Mouse (Mus musculus) limb, embryonic 14.5 days (tissue): ENCODE measurements around the gene Wt1. TPM values are rescaled to one million over a fixed set of nuclear protein-coding genes. Genes with fewer than 3 reads are reported as not detected.

Experiments used
- ATAC-seq: fragments of 200-750 bp; cut with Nextera tagmentation; 2 replicates; pipeline ENCODE4 v1.8.0; 2017; ENCODE audit warnings: low read depth, moderate number of reproducible peaks, moderate TSS enrichment; ENCODE audit not compliant: low FRiP score
- DNase-seq: peaks from one replicate; pipeline ENCODE4 v3.0.0-alpha.2; 2015; ENCODE audit warnings: low spot score
- H3K27ac ChIP-seq: fragments of 300-500 bp; sonication (generic); replicated peaks from 2 replicates; pipeline ENCODE4 v1.5.1; 2014; ENCODE audit warnings: low read depth, mild to moderate bottlenecking, low read length, moderate library complexity, mixed read lengths
- H3K27me3 ChIP-seq: fragments of 300-500 bp; sonication (generic); 2 replicates; pipeline ENCODE4 v1.6.1; 2014; ENCODE audit warnings: low read length, mixed read lengths; ENCODE audit not compliant: control insufficient read depth, insufficient read depth
- H3K36me3 ChIP-seq: fragments of 300-500 bp; sonication (generic); 2 replicates; pipeline ENCODE4 v1.6.1; 2014; ENCODE audit warnings: mild to moderate bottlenecking, low read length, moderate library complexity, mixed read lengths; ENCODE audit not compliant: control insufficient read depth, insufficient read depth
- H3K4me1 ChIP-seq: fragments of 300-500 bp; sonication (generic); 2 replicates; pipeline ENCODE4 v1.6.1; 2014; ENCODE audit warnings: antibody characterized with exemption, low read length, mixed read lengths; ENCODE audit not compliant: control insufficient read depth, insufficient read depth
- H3K4me2 ChIP-seq: fragments of 300-500 bp; sonication (generic); replicated peaks from 2 replicates; pipeline ENCODE4 v1.6.1; 2014; ENCODE audit warnings: low read depth, mild to moderate bottlenecking, low read length, moderate library complexity; ENCODE audit not compliant: severe bottlenecking
- H3K4me3 ChIP-seq: fragments of 300-500 bp; sonication (generic); replicated peaks from 2 replicates; pipeline ENCODE4 v1.5.1; 2014; ENCODE audit warnings: low read length
- H3K9ac ChIP-seq: fragments of 300-500 bp; sonication (generic); 2 replicates; pipeline ENCODE4 v1.6.1; 2014; ENCODE audit warnings: mild to moderate bottlenecking, low read depth, low read length, moderate library complexity; ENCODE audit not compliant: severe bottlenecking
- H3K9me3 ChIP-seq: fragments of 300-500 bp; sonication (generic); 2 replicates; pipeline ENCODE4 v1.6.1; 2016; ENCODE audit warnings: low read length; ENCODE audit not compliant: control insufficient read depth
- POLR2A ChIP-seq: fragments of 200-500 bp; IDR thresholded peaks from 2 replicates; pipeline ENCODE4 v1.8.0; 2012; ENCODE audit warnings: inconsistent platforms, mild to moderate bottlenecking, moderate library complexity, borderline replicate concordance; ENCODE audit not compliant: insufficient read depth, insufficient read length; ENCODE audit errors: extremely low read depth
- WGBS: fragments of 180-500 bp; shearing (Covaris S2); extraction: QIAGEN DNeasy Blood & Tissue Kit; methylation state at CpG from one replicate; pipeline ENCODE4 v1.1.7; 2014; 5-methylcytosine and 5-hydroxymethylcytosine counted together
- polyA plus RNA-seq, 2 experiments: library from polyadenylated mRNA; depleted of rRNA in 1 of 2; stranded (reverse) in 1 of 2; unstranded in 1 of 2; fragments of >200 nt; fragmentation: Nextera tagmentation in 1 of 2; extraction: Ambion mirVana in 1 of 2; gene quantifications; 2 replicates each; pipeline versions ENCODE4 v1.2.1 to v1.2.3; 2012 to 2014

Gene Wt1
- polyA plus RNA-seq, 2 experiments = 0.22 to 1.3 TPM

GRCm38 (mm10) chr2:105134296-105134695, 8.0 kb downstream of the Wt1 start:
- under 1% methylated on average over 19 of the region's 19 CpGs for WGBS
- H3K9ac ChIP-seq = no peak overlapping the region
- no peaks in the 10 kb centered on the region for H3K4me1 ChIP-seq
- H3K36me3 ChIP-seq = no peaks in the 10 kb centered on the region
- no peak overlapping the region for H3K4me3 ChIP-seq
- H3K4me2 ChIP-seq = no peak overlapping the region
- H3K9me3 ChIP-seq = no peaks in the 10 kb centered on the region
- H3K27me3 ChIP-seq = peaks cover 95% of the 10 kb centered on the region
- DNase-seq = no peak
- no peak for ATAC-seq
- no peak for TF ChIP-seq POLR2A
- H3K27ac ChIP-seq = no peak overlapping the region

GRCm38 (mm10) chr2:105139471-105139870, 13.1 kb downstream of the Wt1 start:
- Histone ChIP-seq H3K4me2 (no peak overlapping the region), H3K27me3 (peaks cover 50% of the 10 kb centered on the region), H3K9ac (no peak overlapping the region), H3K9me3 (no peaks in the 10 kb centered on the region), H3K4me1 (0 out of 2 replicates have a peak, but pooled peaks cover 3% of the 10 kb centered on the region), H3K27ac (no peak overlapping the region), H3K36me3 (no peaks in the 10 kb centered on the region), H3K4me3 (no peak overlapping the region)
- no peak for TF ChIP-seq POLR2A
- WGBS = 69% methylated on average over 7 of the region's 7 CpGs
- DNase-seq (no peak), ATAC-seq (no peak)

GRCm38 (mm10) chr2:105141371-105141770, 15.0 kb downstream of the Wt1 start:
- ATAC-seq (no peak), DNase-seq (no peak)
- Histone ChIP-seq H3K9ac (no peak overlapping the region), H3K36me3 (no peaks in the 10 kb centered on the region), H3K4me2 (no peak overlapping the region), H3K27me3 (peaks cover 32% of the 10 kb centered on the region), H3K27ac (no peak overlapping the region), H3K4me1 (0 out of 2 replicates have a peak, but pooled peaks cover 3% of the 10 kb centered on the region), H3K4me3 (no peak overlapping the region), H3K9me3 (no peaks in the 10 kb centered on the region)
- TF ChIP-seq POLR2A = no peak
- 34% methylated on average over 7 of the region's 7 CpGs for WGBS

DNA sequence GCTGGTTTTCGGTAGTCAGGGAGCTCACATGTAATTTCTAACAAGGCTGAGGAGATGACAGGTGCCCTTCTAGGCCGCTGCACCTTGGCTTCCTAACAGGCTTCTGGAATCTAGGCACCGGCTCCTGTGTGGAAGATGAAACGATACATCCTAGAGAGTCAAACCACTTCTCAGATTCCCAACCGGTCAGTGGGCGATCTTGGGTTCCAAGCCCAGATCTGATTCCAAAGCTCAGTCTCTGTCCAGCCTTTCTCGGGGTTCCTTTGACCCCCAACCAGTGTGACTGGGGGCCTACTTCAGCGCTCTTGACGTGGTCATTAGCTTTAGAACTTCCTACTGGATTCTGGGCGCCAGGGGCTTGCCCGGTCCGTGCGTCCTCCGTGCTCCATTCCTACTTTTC, 17.4 kb downstream of the Wt1 start:
- H3K4me1 ChIP-seq = 0 out of 2 replicates have a peak, but pooled peaks cover 3% of the 10 kb centered on the region
- no peak overlapping the region for H3K27ac ChIP-seq
- no peak overlapping the region for H3K4me2 ChIP-seq
- peaks cover 8% of the 10 kb centered on the region; the same call in 1 of the 2 replicates for H3K27me3 ChIP-seq
- 91% methylated on average over 14 of the region's 14 CpGs for whole genome bisulfite sequencing
- no peak overlapping the region for H3K4me3 ChIP-seq
- no peaks in the 10 kb centered on the region for H3K36me3 ChIP-seq
- ATAC-seq (no peak), DNase-seq (no peak)
- H3K9me3 ChIP-seq = no peaks in the 10 kb centered on the region
- TF ChIP-seq POLR2A = no peak
- no peak overlapping the region for H3K9ac ChIP-seq

DNA sequence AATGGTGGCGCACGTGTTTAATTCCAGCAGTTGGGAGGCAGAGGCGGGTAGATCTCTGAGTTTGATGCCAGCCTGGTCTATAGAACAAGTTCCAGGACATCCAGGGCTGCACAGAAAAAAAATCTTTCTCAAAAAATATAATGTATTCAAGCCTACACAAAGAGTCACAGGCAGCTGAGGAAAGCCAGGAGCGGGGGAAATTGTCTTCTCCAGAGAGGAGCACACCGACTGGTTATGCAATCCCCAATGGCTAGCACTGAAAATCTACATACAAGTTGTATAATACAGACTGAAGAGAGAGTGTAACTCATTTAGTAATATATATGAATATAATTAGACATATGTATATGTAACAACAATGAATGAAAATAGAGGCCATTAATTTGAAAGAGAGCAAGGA, 25.2 kb downstream of the Wt1 start:
- 89% methylated on average over 5 of the region's 5 CpGs for WGBS
- ATAC-seq (no peak), DNase-seq (no peak)
- Histone ChIP-seq H3K4me2 (no peak overlapping the region), H3K4me1 (no peaks in the 10 kb centered on the region), H3K27ac (no peak overlapping the region), H3K9ac (no peak overlapping the region), H3K36me3 (no peaks in the 10 kb centered on the region), H3K9me3 (no peaks in the 10 kb centered on the region), H3K27me3 (no peaks in the 10 kb centered on the region), H3K4me3 (no peak overlapping the region)
- no peak for TF ChIP-seq POLR2A

GRCm38 (mm10) chr2:105153046-105153445, 26.7 kb downstream of the Wt1 start:
- no peaks in the 10 kb centered on the region for H3K27me3 ChIP-seq
- H3K36me3 ChIP-seq = no peaks in the 10 kb centered on the region
- TF ChIP-seq POLR2A = no peak
- H3K4me3 ChIP-seq = no peak overlapping the region
- no peaks in the 10 kb centered on the region for H3K9me3 ChIP-seq
- no peaks in the 10 kb centered on the region for H3K4me1 ChIP-seq
- no peak overlapping the region for H3K9ac ChIP-seq
- no peak for DNase-seq
- 65% methylated on average over 1 of the region's 1 CpGs for WGBS
- no peak overlapping the region for H3K4me2 ChIP-seq
- ATAC-seq = no peak
- H3K27ac ChIP-seq = no peak overlapping the region
